Mouse (Mus musculus): ENCODE results near the gene Smyd1. TPM values are rescaled to one million over a fixed set of nuclear protein-coding genes. Genes with fewer than 3 reads are reported as not detected.
A peak's percentile ranks its signal among the peaks of the same experiment; 100 is the strongest.

The Smyd1 gene
- total and polyA plus RNA-seq, 3 experiments: 0.08 to 0.37 (median 0.08) TPM

DNA sequence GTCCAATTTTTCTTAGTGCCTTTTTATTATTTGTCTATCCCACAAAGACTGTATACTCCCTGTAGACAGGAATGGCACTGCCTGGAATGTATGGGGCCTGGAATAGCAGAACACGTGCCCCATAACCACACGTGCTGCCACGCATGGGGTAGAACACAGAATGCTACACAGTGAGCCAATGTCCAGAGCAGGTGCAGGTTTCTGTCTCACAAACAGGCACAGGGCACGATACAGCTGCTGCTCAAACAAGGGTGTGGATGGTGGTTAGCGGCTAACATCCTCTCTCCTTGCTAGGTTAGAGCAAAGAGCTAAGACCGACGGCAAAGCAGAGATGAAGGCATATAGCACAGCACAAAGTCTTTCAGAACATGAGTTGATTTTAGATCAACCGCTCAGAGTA is 14.5 kb downstream of the Smyd1 start:
- no peak for DNase-seq (ENCODE audit: extremely low read depth)
- Histone ChIP-seq H3K4me3 (replicated peaks in 1 of 3; ENCODE audit: low read depth in 2 of 3, low read length in 2 of 3, poor library complexity in 1 of 3) (no peak overlapping the region), H3K9me3 (replicated peaks; ENCODE audit: low read length) (no peaks in the 10 kb centered on the region), H3K79me2 (replicated peaks; ENCODE audit: control insufficient read depth, extremely low read depth, insufficient read depth, poor library complexity, severe bottlenecking) (no peaks in the 10 kb centered on the region), H3K4me2 (ENCODE audit: insufficient read depth, low read depth, poor library complexity, severe bottlenecking) (no peak overlapping the region), H3K27ac (ENCODE audit: insufficient read depth, low read depth) (no peak overlapping the region), H3K4me1 (ENCODE audit: control insufficient read depth in 1 of 2, insufficient read depth in 2 of 2) (no peaks in the 10 kb centered on the region), H3K9ac (ENCODE audit: insufficient read depth, low read depth) (no peak overlapping the region), H3K36me3 (replicated peaks in 1 of 2; ENCODE audit: control insufficient read depth in 1 of 2, insufficient read depth in 1 of 2, low read length in 1 of 2) (no peaks in the 10 kb centered on the region), H3K27me3 (replicated peaks) (no peaks in the 10 kb centered on the region)
- TF ChIP-seq HCFC1 (IDR thresholded peaks at IDR 0.05; ENCODE audit: low read depth, low read length) (no peak), SMC3 (IDR thresholded peaks at IDR 0.05; ENCODE audit: low read depth, low read length) (no peak), MYC (IDR thresholded peaks at IDR 0.05; ENCODE audit: low read depth, low read length) (no peak), KAT2A (IDR thresholded peaks at IDR 0.05; ENCODE audit: insufficient replicate concordance, low read length) (no peak), BHLHE40 (IDR thresholded peaks at IDR 0.05; ENCODE audit: low read depth, low read length) (peak; percentile 63), JUN (IDR thresholded peaks at IDR 0.05; ENCODE audit: insufficient read depth, low read depth, low read length) (no peak)
- dilution Hi-C loops (cut with MboI; ENCODE audit: extremely low pct_ligation_motif_present, extremely low pct_unique_long_range_greater_than_20kb, low sequenced_read_pairs) (no loop called here), in situ Hi-C loops (cut with MboI; ENCODE audit: low pct_ligation_motif_present, low pct_unique_long_range_greater_than_20kb, low sequenced_read_pairs) (no loop called here)

DNA sequence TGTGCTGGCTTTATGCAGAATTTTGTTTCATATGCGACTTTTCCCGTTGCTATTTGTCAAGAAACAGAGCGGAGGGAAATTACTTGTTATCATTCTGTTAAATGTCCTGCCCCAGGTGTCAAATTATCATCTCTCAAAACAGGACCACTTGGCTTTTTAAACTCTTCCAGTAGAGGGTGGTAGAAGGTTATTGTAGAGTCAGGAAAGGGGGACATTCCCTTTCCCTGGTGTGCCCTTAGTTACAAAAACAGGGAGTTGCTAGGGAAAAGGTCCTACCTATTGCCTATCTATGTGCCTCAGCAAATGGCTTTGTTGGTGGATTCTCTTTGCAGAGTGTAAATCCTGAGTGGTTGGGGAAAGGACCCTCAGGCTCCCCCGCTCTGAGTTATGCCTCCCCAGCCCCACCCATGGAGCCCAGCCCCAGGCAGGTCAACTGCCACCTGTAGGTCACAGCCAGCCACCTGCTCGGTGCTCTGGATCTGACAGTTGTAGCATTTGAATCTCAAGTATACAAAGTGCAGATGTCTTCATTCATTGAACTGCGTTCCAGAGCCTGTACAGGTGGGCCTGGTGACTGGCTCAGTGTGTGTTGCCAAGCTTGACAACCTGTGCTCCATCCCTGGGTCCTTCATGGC is 19.8 kb downstream of the Smyd1 start:
- DNase-seq (ENCODE audit: extremely low read depth): no peak
- H3K27me3 ChIP-seq (replicated peaks): no peaks in the 10 kb centered on the region
- no peak overlapping the region for H3K9ac ChIP-seq (ENCODE audit: insufficient read depth, low read depth)
- no peak overlapping the region for H3K27ac ChIP-seq (ENCODE audit: insufficient read depth, low read depth)
- in situ Hi-C loops (cut with MboI; ENCODE audit: low pct_ligation_motif_present, low pct_unique_long_range_greater_than_20kb, low sequenced_read_pairs) (loop anchor here (5.0 kb wide), 1 partner anchor 100 kb away; no protein-coding TSS in a partner anchor), dilution Hi-C loops (cut with MboI; ENCODE audit: extremely low pct_ligation_motif_present, extremely low pct_unique_long_range_greater_than_20kb, low sequenced_read_pairs) (no loop called here)
- no peaks in the 10 kb centered on the region for H3K4me1 ChIP-seq (ENCODE audit: control insufficient read depth in 1 of 2, insufficient read depth in 2 of 2)
- H3K4me2 ChIP-seq (ENCODE audit: insufficient read depth, low read depth, poor library complexity, severe bottlenecking): no peak overlapping the region
- TF ChIP-seq CTCF (conservative IDR thresholded peaks at IDR 0.05 in 1 of 2, IDR thresholded peaks at IDR 0.05 in 1 of 2; ENCODE audit: low read depth in 2 of 2, low read length in 2 of 2) (peak in 1 of 2 experiments; percentile 58; a peak in 2 of 4 replicates), RAD21 (IDR thresholded peaks at IDR 0.05; ENCODE audit: low read depth, low read length) (peak; percentile 61), SMC3 (IDR thresholded peaks at IDR 0.05; ENCODE audit: low read depth, low read length) (peak; percentile 54), RCOR1 (conservative IDR thresholded peaks at IDR 0.05; ENCODE audit: low read depth, low read length) (no peak)
- H3K4me3 ChIP-seq (replicated peaks in 1 of 3; ENCODE audit: low read depth in 2 of 3, low read length in 2 of 3, poor library complexity in 1 of 3): no peak overlapping the region
- no peaks in the 10 kb centered on the region for H3K36me3 ChIP-seq (replicated peaks in 1 of 2; ENCODE audit: control insufficient read depth in 1 of 2, insufficient read depth in 1 of 2, low read length in 1 of 2)
- no peaks in the 10 kb centered on the region for H3K79me2 ChIP-seq (replicated peaks; ENCODE audit: control insufficient read depth, extremely low read depth, insufficient read depth, poor library complexity, severe bottlenecking)
- H3K9me3 ChIP-seq (replicated peaks; ENCODE audit: low read length): no peaks in the 10 kb centered on the region

DNA sequence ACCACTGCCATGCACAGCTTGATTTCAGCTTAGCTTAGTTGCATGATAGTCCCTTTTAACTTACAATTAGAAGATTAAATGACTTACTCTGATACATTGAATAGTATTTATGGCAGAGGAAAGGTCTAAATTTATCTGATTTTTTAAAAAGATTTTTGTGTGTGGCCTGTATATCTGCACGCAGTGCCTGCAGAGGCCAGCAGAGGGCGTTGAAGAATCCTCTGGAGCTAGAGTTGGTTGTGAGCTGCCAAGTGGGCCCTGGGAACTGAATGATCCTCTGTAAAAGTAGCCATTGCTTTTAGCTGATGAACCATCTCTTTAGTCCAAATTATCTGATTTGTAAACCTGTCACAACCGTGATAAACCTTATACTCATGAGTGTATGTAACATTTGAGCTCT is 23.3 kb downstream of the Smyd1 start:
- in situ Hi-C loops (cut with MboI; ENCODE audit: low pct_ligation_motif_present, low pct_unique_long_range_greater_than_20kb, low sequenced_read_pairs): loop anchor here (5.0 to 25.0 kb wide), 2 partner anchors 136 to 514 kb away; no protein-coding TSS in a partner anchor
- no peaks in the 10 kb centered on the region; a peak in 1 of 4 replicates for H3K4me1 ChIP-seq (ENCODE audit: control insufficient read depth in 1 of 2, insufficient read depth in 2 of 2)
- DNase-seq (ENCODE audit: extremely low read depth): peak; percentile 62

More for the DNA sequence above, 23.3 kb downstream of the Smyd1 start:
- dilution Hi-C loops (cut with MboI; ENCODE audit: extremely low pct_ligation_motif_present, extremely low pct_unique_long_range_greater_than_20kb, low sequenced_read_pairs): no loop called here
- Histone ChIP-seq H3K9ac (ENCODE audit: insufficient read depth, low read depth) (no peak overlapping the region), H3K36me3 (replicated peaks in 1 of 2; ENCODE audit: control insufficient read depth in 1 of 2, insufficient read depth in 1 of 2, low read length in 1 of 2) (no peaks in the 10 kb centered on the region), H3K27me3 (replicated peaks) (no peaks in the 10 kb centered on the region), H3K4me2 (ENCODE audit: insufficient read depth, low read depth, poor library complexity, severe bottlenecking) (no peak overlapping the region), H3K79me2 (replicated peaks; ENCODE audit: control insufficient read depth, extremely low read depth, insufficient read depth, poor library complexity, severe bottlenecking) (no peaks in the 10 kb centered on the region), H3K4me3 (replicated peaks in 1 of 3; ENCODE audit: low read depth in 2 of 3, low read length in 2 of 3, poor library complexity in 1 of 3) (no peak overlapping the region), H3K27ac (ENCODE audit: insufficient read depth, low read depth) (no peak overlapping the region), H3K9me3 (replicated peaks; ENCODE audit: low read length) (no peaks in the 10 kb centered on the region)
- TF ChIP-seq SMC3 (IDR thresholded peaks at IDR 0.05; ENCODE audit: low read depth, low read length) (peak; percentile 82), PAX5 (IDR thresholded peaks at IDR 0.05; ENCODE audit: low read length) (no peak), MAFK (IDR thresholded peaks at IDR 0.05; ENCODE audit: insufficient replicate concordance, low read length) (no peak), CTCF (conservative IDR thresholded peaks at IDR 0.05 in 1 of 2, IDR thresholded peaks at IDR 0.05 in 1 of 2; ENCODE audit: low read depth in 2 of 2, low read length in 2 of 2) (peak; percentile 79), TCF12 (IDR thresholded peaks at IDR 0.05; ENCODE audit: low read depth, low read length) (no peak), UBTF (IDR thresholded peaks at IDR 0.05; ENCODE audit: low read depth, low read length) (no peak), RAD21 (IDR thresholded peaks at IDR 0.05; ENCODE audit: low read depth, low read length) (peak; percentile 59), USF1 (IDR thresholded peaks at IDR 0.05; ENCODE audit: low read depth, low read length) (no peak), IRF4 (IDR thresholded peaks at IDR 0.05; ENCODE audit: low read depth, low read length) (no peak), RCOR1 (conservative IDR thresholded peaks at IDR 0.05; ENCODE audit: low read depth, low read length) (no peak)
